Mouse (Mus musculus) ES-Bruce4 (cell line): Measurements from ENCODE around the gene Olfr572.

Experiments used
- CTCF ChIP-seq: IDR thresholded peaks from one replicate; pipeline ENCODE4 v1.8.1; 2011; ENCODE audit warnings: low read depth, low read length
- EP300 ChIP-seq: IDR thresholded peaks from 2 replicates; pipeline ENCODE4 v1.6.1; 2011; ENCODE audit warnings: low read depth, low read length; ENCODE audit not compliant: insufficient read depth
- POLR2A ChIP-seq: IDR thresholded peaks from one replicate; pipeline ENCODE4 v1.8.1; 2011; ENCODE audit warnings: low read length; ENCODE audit not compliant: insufficient read depth

- no peak for TF ChIP-seq CTCF
- TF ChIP-seq POLR2A = no peak
- no peak for TF ChIP-seq EP300
Observed at GRCm38 (mm10) chr7:102919632-102920031, 4.6 kb upstream of the Olfr572 start.
